Mouse (Mus musculus) MEL (cell line): ENCODE results near the gene Rnase10. TPM values are rescaled to one million over a fixed set of nuclear protein-coding genes. Genes with fewer than 3 reads are reported as not detected.
A peak's percentile ranks its signal among the peaks of the same experiment; 100 is the strongest.

Source experiments
- DNase-seq: peaks from one replicate; pipeline ENCODE4 v3.0.0; 2011; ENCODE audit warnings: low read depth, low spot score
- H3K27ac ChIP-seq: 2 replicates; pipeline ENCODE4 v1.5.1; 2012; ENCODE audit warnings: low read depth, mild to moderate bottlenecking, control low read depth, low read length, moderate library complexity; ENCODE audit not compliant: control insufficient read depth
- H3K27me3 ChIP-seq, 2 experiments: fragments of 150-350 bp in 1 of 2; sonication (generic) in 1 of 2; 2 replicates each; pipeline ENCODE4 v1.6.1; 2012; ENCODE audit warnings: low read length in 2 of 2, mild to moderate bottlenecking in 2 of 2, improper control_type of control experiment in 1 of 2, moderate library complexity in 1 of 2; ENCODE audit not compliant: insufficient read depth in 2 of 2, control insufficient read depth in 1 of 2
- H3K36me3 ChIP-seq, 2 experiments: 2 replicates each; pipeline ENCODE4 v1.6.1; 2012 to 2014; ENCODE audit warnings: low read length in 2 of 2, improper control_type of control experiment in 1 of 2, inconsistent platforms in 1 of 2, mild to moderate bottlenecking in 1 of 2; ENCODE audit not compliant: insufficient read depth in 2 of 2, control insufficient read depth in 1 of 2
- H3K4me1 ChIP-seq, 2 experiments: fragments of 150-350 bp in 1 of 2; sonication (generic) in 1 of 2; 2 replicates each; pipeline ENCODE4 v1.6.1; 2012; ENCODE audit warnings: low read length in 2 of 2, improper control_type of control experiment in 1 of 2, mild to moderate bottlenecking in 1 of 2; ENCODE audit not compliant: insufficient read depth in 2 of 2, control insufficient read depth in 1 of 2
- H3K4me3 ChIP-seq, 2 experiments: fragments of 150-350 bp in 1 of 2; sonication (generic) in 1 of 2; 2 replicates each; pipeline ENCODE4 v1.5.1; 2012; ENCODE audit warnings: low read depth in 2 of 2, low read length in 2 of 2, mild to moderate bottlenecking in 2 of 2, moderate library complexity in 2 of 2, control low read depth in 1 of 2, improper control_type of control experiment in 1 of 2; ENCODE audit not compliant: control insufficient read depth in 1 of 2, insufficient read depth in 1 of 2
- H3K79me2 ChIP-seq: 2 replicates; pipeline ENCODE4 v1.6.1; 2012; ENCODE audit warnings: mild to moderate bottlenecking, low read length, moderate library complexity; ENCODE audit not compliant: control insufficient read depth, poor library complexity, insufficient read depth
- H3K9ac ChIP-seq: 2 replicates; pipeline ENCODE4 v1.6.1; 2012; ENCODE audit warnings: low read depth, mild to moderate bottlenecking, control low read depth, low read length, moderate library complexity; ENCODE audit not compliant: control insufficient read depth, poor library complexity, severe bottlenecking
- H3K9me3 ChIP-seq: fragments of 150-350 bp; sonication (generic); replicated peaks from 2 replicates; pipeline ENCODE4 v1.6.1; 2012; ENCODE audit warnings: mild to moderate bottlenecking, low read length, improper control_type of control experiment, moderate library complexity; ENCODE audit not compliant: insufficient read depth
- CHD2 ChIP-seq: IDR thresholded peaks from 2 replicates; pipeline ENCODE4 v1.6.1; 2011; ENCODE audit warnings: low read length, improper control_type of control experiment
- CTCF ChIP-seq, 3 experiments: IDR thresholded peaks in 2 of 3; conservative IDR thresholded peaks in 1 of 3; 2 replicates each; pipeline ENCODE4 v1.5.1; 2011 to 2012; ENCODE audit warnings: low read length in 3 of 3, low read depth in 2 of 3, mild to moderate bottlenecking in 2 of 3, improper control_type of control experiment in 1 of 3, inconsistent platforms in 1 of 3, mixed read lengths in 1 of 3, moderate library complexity in 1 of 3; ENCODE audit not compliant: control insufficient read depth in 1 of 3, insufficient read depth in 1 of 3, poor library complexity in 1 of 3, severe bottlenecking in 1 of 3
- EP300 ChIP-seq, 2 experiments: IDR thresholded peaks; 2 replicates each; pipeline ENCODE4 v1.6.1; 2011; ENCODE audit warnings: improper control_type of control experiment in 2 of 2, low read length in 2 of 2, low read depth in 1 of 2, mild to moderate bottlenecking in 1 of 2
- HCFC1 ChIP-seq: IDR thresholded peaks from 2 replicates; pipeline ENCODE4 v1.6.1; 2012; ENCODE audit warnings: low read depth, mild to moderate bottlenecking, inconsistent platforms, low read length, improper control_type of control experiment, moderate library complexity
- JUND ChIP-seq: IDR thresholded peaks from 2 replicates; pipeline ENCODE4 v1.6.1; 2011; ENCODE audit warnings: low read depth, mild to moderate bottlenecking, improper control_type of control experiment, low read length
- MAFK ChIP-seq: IDR thresholded peaks from 2 replicates; pipeline ENCODE4 v1.6.1; 2011; ENCODE audit warnings: low read depth, mild to moderate bottlenecking, low read length, improper control_type of control experiment, borderline replicate concordance
- MYC ChIP-seq: IDR thresholded peaks from 2 replicates; pipeline ENCODE4 v1.6.1; 2011; ENCODE audit warnings: low read depth, mild to moderate bottlenecking, low read length, improper control_type of control experiment, moderate library complexity
- NELFE ChIP-seq: IDR thresholded peaks from 2 replicates; pipeline ENCODE4 v1.6.1; 2011; ENCODE audit warnings: low read depth, low read length, improper control_type of control experiment
- NRF1 ChIP-seq: IDR thresholded peaks from 2 replicates; pipeline ENCODE4 v1.6.1; 2014; ENCODE audit warnings: low read depth, mild to moderate bottlenecking, inconsistent platforms, low read length, improper control_type of control experiment, moderate library complexity; ENCODE audit not compliant: poor library complexity, insufficient read depth, severe bottlenecking
- POLR2A ChIP-seq, 2 experiments: IDR thresholded peaks; 2 replicates each; pipeline ENCODE4 v1.6.1; 2011 to 2012; ENCODE audit warnings: low read length in 2 of 2, mild to moderate bottlenecking in 2 of 2, control low read depth in 1 of 2, improper control_type of control experiment in 1 of 2, low read depth in 1 of 2, moderate library complexity in 1 of 2; ENCODE audit not compliant: control insufficient read depth in 1 of 2, insufficient read depth in 1 of 2, poor library complexity in 1 of 2
- POLR2AphosphoS2 ChIP-seq: IDR thresholded peaks from 2 replicates; pipeline ENCODE4 v1.6.1; 2011; ENCODE audit warnings: low read length, improper control_type of control experiment
- TAL1 ChIP-seq: IDR thresholded peaks from 2 replicates; pipeline ENCODE4 v1.6.1; 2012; ENCODE audit warnings: mild to moderate bottlenecking, inconsistent platforms, low read length, moderate library complexity, mixed read lengths
- TBP ChIP-seq: IDR thresholded peaks from 2 replicates; pipeline ENCODE4 v1.8.0; 2011; ENCODE audit warnings: low read depth, low read length, improper control_type of control experiment
- TCF12 ChIP-seq: IDR thresholded peaks from 2 replicates; pipeline ENCODE4 v1.6.1; 2014; ENCODE audit warnings: low read depth, mild to moderate bottlenecking, inconsistent platforms, low read length, improper control_type of control experiment, moderate library complexity
- ZMIZ1 ChIP-seq: IDR thresholded peaks from 2 replicates; pipeline ENCODE4 v1.6.1; 2012; ENCODE audit warnings: low read depth, mild to moderate bottlenecking, inconsistent platforms, low read length, improper control_type of control experiment, moderate library complexity
- polyA plus RNA-seq, 2 experiments: library from polyadenylated mRNA; stranded (reverse) in 1 of 2; unstranded in 1 of 2; fragments of >175 nt in 1 of 2; fragments of >200 nt in 1 of 2; gene quantifications; 2 replicates each; pipeline versions ENCODE4 v1.2.1 to v1.2.4; 2012; ENCODE audit warnings: low replicate concordance in 2 of 2, low read depth in 1 of 2; ENCODE audit not compliant: insufficient read length in 2 of 2, insufficient read depth in 1 of 2, missing spikeins in 1 of 2
- total RNA-seq: library from RNA; depleted of rRNA; stranded (reverse); fragments of 300-350 nt; gene quantifications from 2 replicates; pipeline ENCODE4 v1.2.3, GENCODE M21; 2012

Gene Rnase10
- total and polyA plus RNA-seq, 3 experiments: not detected

GRCm38 (mm10) chr14:50981207-50981606 lies 26.3 kb upstream of the Rnase10 start:
- Histone ChIP-seq H3K36me3 (no peaks in the 10 kb centered on the region; a peak in 2 of 4 replicates), H3K27ac (no peak overlapping the region), H3K79me2 (no peaks in the 10 kb centered on the region), H3K4me1 (peaks cover 3 to 13% of the 10 kb centered on the region in 2 experiments; a peak in 2 of 4 replicates), H3K9ac (no peak overlapping the region)
- TF ChIP-seq CTCF (IDR thresholded peaks at IDR 0.05 in 2 of 3, conservative IDR thresholded peaks at IDR 0.05 in 1 of 3; ENCODE audit: control insufficient read depth in 1 of 3, insufficient read depth in 1 of 3, low read depth in 2 of 3, low read length in 3 of 3, poor library complexity in 1 of 3, severe bottlenecking in 1 of 3): no peak
- TF ChIP-seq HCFC1: no peak
- TF ChIP-seq TAL1: peak; percentile 17; the same call in 1 of the 2 replicates
- peak; percentile 44 for TF ChIP-seq EP300 (IDR thresholded peaks at IDR 0.05; ENCODE audit: low read depth in 1 of 2, low read length in 2 of 2)
- TF ChIP-seq MAFK: no peak
- no peak for TF ChIP-seq NRF1
- TF ChIP-seq POLR2A (IDR thresholded peaks at IDR 0.05; ENCODE audit: control insufficient read depth in 1 of 2, insufficient read depth in 1 of 2, low read depth in 1 of 2, low read length in 2 of 2, poor library complexity in 1 of 2): no peak
- TF ChIP-seq, all 39 proteins: peak for 2
- DNase-seq: peak; percentile 70
- Histone ChIP-seq H3K9me3 (no peaks in the 10 kb centered on the region), H3K27me3 (peaks cover 0 to 1% of the 10 kb centered on the region in 2 experiments; a peak in 1 of 4 replicates), H3K4me3 (0 out of 4 replicates have a peak overlapping the region, but pooled peaks of 1 of the 2 experiments have one; percentile 16)

- Histone ChIP-seq H3K27me3 (peaks cover 0 to 1% of the 10 kb centered on the region in 2 experiments; a peak in 1 of 4 replicates), H3K36me3 (no peaks in the 10 kb centered on the region; a peak in 2 of 4 replicates), H3K27ac (peak overlapping the region; percentile 47; the same call in 1 of the 2 replicates), H3K9me3 (no peaks in the 10 kb centered on the region), H3K4me3 (peak overlapping the region in 1 of 2 experiments; percentile 7; a peak in 2 of 4 replicates), H3K9ac (no peak overlapping the region), H3K4me1 (peaks cover 3 to 13% of the 10 kb centered on the region in 2 experiments; a peak in 2 of 4 replicates), H3K79me2 (no peaks in the 10 kb centered on the region)
- DNase-seq: peak; percentile 48
- TF ChIP-seq CHD2 (no peak), HCFC1 (no peak), TAL1 (no peak), JUND (no peak)
These were observed 25.7 kb upstream of the Rnase10 start for GRCm38 (mm10) chr14:50981837-50982236.

- no peak overlapping the region for H3K9ac ChIP-seq
- H3K27me3 ChIP-seq: peaks cover 0 to 1% of the 10 kb centered on the region in 2 experiments; a peak in 1 of 4 replicates
- H3K79me2 ChIP-seq: no peaks in the 10 kb centered on the region
- H3K27ac ChIP-seq: no peak overlapping the region
- H3K36me3 ChIP-seq: peaks cover 0 to 6% of the 10 kb centered on the region in 2 experiments; a peak in 2 of 4 replicates
- H3K4me3 ChIP-seq: no peak overlapping the region
- no peaks in the 10 kb centered on the region for H3K4me1 ChIP-seq
- no peaks in the 10 kb centered on the region for H3K9me3 ChIP-seq
- DNase-seq: no peak
- TF ChIP-seq POLR2AphosphoS2 (no peak), NELFE (no peak), ZMIZ1 (no peak), MYC (no peak), TBP (no peak), TCF12 (no peak)
These were observed 19.9 kb upstream of the Rnase10 start for GRCm38 (mm10) chr14:50987668-50988067.
